ENCODE assay signal across 20 mouse cellular contexts in the genomic region with DNA sequence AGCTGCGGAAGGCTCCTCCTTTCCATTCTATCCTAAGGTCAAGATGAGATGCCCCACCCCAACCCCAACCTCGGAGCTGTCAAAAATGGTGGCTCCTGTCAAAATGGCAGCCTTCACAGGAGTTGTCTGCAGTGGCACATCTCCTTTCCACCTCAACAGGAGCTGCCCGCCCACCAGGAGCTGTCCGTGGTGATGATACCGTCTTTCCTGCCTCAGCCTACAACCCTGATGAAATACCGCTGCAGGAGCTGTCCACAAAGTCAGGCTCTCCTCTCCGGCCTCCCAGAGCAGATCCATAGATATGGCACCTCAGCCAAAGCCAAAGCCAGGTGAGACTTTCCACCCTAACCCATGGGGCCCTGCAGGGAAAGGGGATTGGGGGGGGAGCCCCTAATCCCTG. TPM values are rescaled to one million over a fixed set of nuclear protein-coding genes. Genes with fewer than 3 reads are reported as not detected.
"Had no signal": no experiment of that assay in that cellular context is flagged by ENCODE, and none has a peak within 500 bp of the region (broad histone marks: within the 10 kb centered on the region; RNA-seq: fewer than 3 reads in every experiment).

No protein-coding gene starts in this region.

- H3K27me3 ChIP-seq: kidney, embryonic 15.5 days; limb, embryonic 13.5 days; midbrain, embryonic 15.5 days; neural tube, embryonic 13.5 days; stomach, embryonic 15.5 days had no signal

- H3K9ac ChIP-seq: kidney, embryonic 15.5 days; limb, embryonic 13.5 days; liver, embryonic 14.5 days; midbrain, embryonic 15.5 days; neural tube, embryonic 13.5 days; stomach, embryonic 15.5 days had no signal

- H3K4me3 ChIP-seq: kidney, embryonic 15.5 days; limb, embryonic 13.5 days; midbrain, embryonic 15.5 days; neural tube, embryonic 13.5 days; stomach, embryonic 15.5 days had no signal

- H3K4me2 ChIP-seq: kidney, embryonic 15.5 days; limb, embryonic 13.5 days; midbrain, embryonic 11.5 days; midbrain, embryonic 15.5 days; neural tube, embryonic 13.5 days; stomach, embryonic 15.5 days had no signal

- H3K27ac ChIP-seq: kidney, embryonic 15.5 days; limb, embryonic 13.5 days; liver, embryonic 14.5 days; midbrain, embryonic 15.5 days; neural tube, embryonic 13.5 days; stomach, embryonic 15.5 days had no signal

- H3K36me3 ChIP-seq: midbrain, embryonic 15.5 days; neural tube, embryonic 13.5 days; stomach, embryonic 15.5 days had no signal

- H3K9me3 ChIP-seq: kidney, embryonic 15.5 days; limb, embryonic 13.5 days; midbrain, embryonic 15.5 days; neural tube, embryonic 13.5 days; stomach, embryonic 15.5 days had no signal

- DNase-seq: kidney, adult 2 months; kidney, postnatal 14 days; layer of hippocampus, postnatal 36 days; left cerebral cortex, postnatal 4 days; lung, adult 18-20 months; right cerebral cortex, postnatal 14 days; thymus, adult 2 months; thymus, postnatal 25 days had no signal

RNA-seq across cellular contexts. Expression of a gene that starts 19.1 kb away (rescaled TPM):
- total RNA-seq: monocyte, adult 5-6 weeks had no signal

RNA-seq across cellular contexts. Expression of a gene that starts 37.9 kb away (rescaled TPM):
- total RNA-seq: liver, adult 2 months; megakaryocyte progenitor cell, adult 5-6 weeks; monocyte, adult 5-6 weeks had no signal
- polyA plus RNA-seq: kidney, adult 2 months; kidney, embryonic 15.5 days; limb, embryonic 13.5 days; liver, adult 2 months; lung, embryonic 16.5 days; midbrain, embryonic 11.5 days; stomach, embryonic 15.5 days; urinary bladder, adult 2 months had no signal
